Mouse (Mus musculus): ENCODE data around the gene Golga7b. TPM values are rescaled to one million over a fixed set of nuclear protein-coding genes. Genes with fewer than 3 reads are reported as not detected.

The Golga7b gene
- polyA plus RNA-seq, 1 experiment = not detected

DNA sequence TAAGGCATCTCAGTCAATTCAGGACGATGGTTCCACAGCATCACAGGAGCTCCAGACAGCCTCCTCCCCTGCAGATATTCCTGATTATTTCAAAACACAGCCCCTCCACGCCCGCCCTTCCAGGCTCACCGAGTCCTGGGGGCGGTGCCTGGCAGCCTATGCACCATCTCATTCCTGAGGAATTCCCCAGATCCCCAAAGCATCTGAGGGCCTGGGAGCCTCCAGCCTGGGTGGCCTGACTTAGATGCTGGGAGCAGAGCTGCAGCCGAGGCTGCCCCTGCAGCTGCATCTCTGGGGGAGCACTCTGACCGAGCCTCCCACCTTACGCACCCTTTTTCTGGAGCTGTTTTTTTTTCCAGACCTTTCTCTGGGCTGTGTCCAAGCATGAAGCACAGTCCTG, 6.5 kb upstream of the Golga7b start:
- H3K36me3 ChIP-seq (ENCODE audit: control insufficient read depth, insufficient read depth, low read length, poor library complexity, severe bottlenecking) = no peaks in the 10 kb centered on the region
- H3K27me3 ChIP-seq (ENCODE audit: control insufficient read depth, insufficient read depth, low read length, poor library complexity, severe bottlenecking) = no peaks in the 10 kb centered on the region

DNA sequence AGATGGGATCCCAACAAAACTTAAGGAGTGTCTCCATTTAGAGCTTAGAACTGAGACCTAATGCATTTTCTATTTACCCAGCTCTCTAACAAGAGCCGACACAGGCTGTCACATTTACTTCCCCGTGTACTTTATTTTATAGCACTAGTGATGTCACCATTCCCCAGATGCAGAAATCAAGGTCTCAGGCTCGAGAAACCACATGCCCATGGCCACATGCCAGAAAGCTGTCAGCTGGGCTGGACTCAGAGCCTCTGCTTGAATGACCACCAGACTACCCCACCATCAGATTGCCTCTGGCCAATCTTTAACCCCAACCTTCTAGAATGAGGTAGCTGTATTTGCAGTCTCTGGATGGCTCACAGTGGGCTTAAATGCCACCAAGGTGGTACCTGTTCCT, 4.0 kb upstream of the Golga7b start:
- no peak for TF ChIP-seq POLR2A (IDR thresholded peaks at IDR 0.05; ENCODE audit: insufficient read depth, low read length)
- TF ChIP-seq CTCF (IDR thresholded peaks at IDR 0.05; ENCODE audit: low read depth, low read length) = no peak
- no peak for TF ChIP-seq EP300 (IDR thresholded peaks at IDR 0.05; ENCODE audit: insufficient read depth, low read depth, low read length)
- H3K4me3 ChIP-seq (ENCODE audit: low read depth, low read length) = no peak overlapping the region
- no peak overlapping the region for H3K9ac ChIP-seq (ENCODE audit: low read depth, poor library complexity, severe bottlenecking)

More for the DNA sequence above, 6.5 kb upstream of the Golga7b start:
- no peak for TF ChIP-seq EP300 (IDR thresholded peaks at IDR 0.05; ENCODE audit: insufficient read depth, low read depth, low read length)
- no peak for TF ChIP-seq POLR2A (IDR thresholded peaks at IDR 0.05; ENCODE audit: insufficient read depth, low read length)
- TF ChIP-seq CTCF (IDR thresholded peaks at IDR 0.05; ENCODE audit: low read depth, low read length) = no peak
- H3K9ac ChIP-seq (ENCODE audit: low read depth, poor library complexity, severe bottlenecking) = no peak overlapping the region
- H3K9me3 ChIP-seq (replicated peaks; ENCODE audit: control insufficient read depth, insufficient read depth, low read length, poor library complexity, severe bottlenecking) = no peaks in the 10 kb centered on the region
- H3K4me1 ChIP-seq (ENCODE audit: control insufficient read depth, insufficient read depth, low read length) = no peaks in the 10 kb centered on the region
- no peak overlapping the region for H3K4me3 ChIP-seq (ENCODE audit: low read depth, low read length)
- no peak overlapping the region for H3K27ac ChIP-seq (ENCODE audit: insufficient read depth, low read length)

DNA sequence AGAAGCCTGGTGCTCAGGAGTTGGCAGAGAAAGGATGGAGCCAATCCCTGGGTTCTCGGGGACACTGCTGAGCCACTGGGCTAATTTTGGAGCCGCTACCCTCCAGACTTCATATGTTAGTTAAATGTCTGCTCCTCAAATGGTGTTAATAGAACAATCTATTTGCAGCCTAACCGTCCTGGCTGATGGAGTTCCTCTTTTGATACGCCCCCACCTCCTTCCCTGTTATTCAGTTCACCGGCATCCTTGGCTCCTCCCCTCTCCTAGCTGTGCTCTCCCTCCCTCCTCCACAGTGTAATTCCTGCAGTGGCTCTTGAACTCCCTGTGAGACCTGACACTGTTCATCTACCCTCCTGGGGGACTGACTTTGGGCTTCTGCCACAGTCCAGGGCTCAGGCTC, 748 bp upstream of the Golga7b start:
- no peaks in the 10 kb centered on the region for H3K27me3 ChIP-seq (ENCODE audit: control insufficient read depth, insufficient read depth, low read length, poor library complexity, severe bottlenecking)
- TF ChIP-seq EP300 (IDR thresholded peaks at IDR 0.05; ENCODE audit: insufficient read depth, low read depth, low read length) (no peak), POLR2A (IDR thresholded peaks at IDR 0.05; ENCODE audit: insufficient read depth, low read length) (no peak)
- no peak overlapping the region for H3K9ac ChIP-seq (ENCODE audit: low read depth, poor library complexity, severe bottlenecking)
- H3K27ac ChIP-seq (ENCODE audit: insufficient read depth, low read length) = no peak overlapping the region
- no peaks in the 10 kb centered on the region for H3K4me1 ChIP-seq (ENCODE audit: control insufficient read depth, insufficient read depth, low read length)
- H3K9me3 ChIP-seq (replicated peaks; ENCODE audit: control insufficient read depth, insufficient read depth, low read length, poor library complexity, severe bottlenecking) = no peaks in the 10 kb centered on the region
- H3K36me3 ChIP-seq (ENCODE audit: control insufficient read depth, insufficient read depth, low read length, poor library complexity, severe bottlenecking) = no peaks in the 10 kb centered on the region
- H3K4me3 ChIP-seq (ENCODE audit: low read depth, low read length) = no peak overlapping the region

More for the DNA sequence above, 4.0 kb upstream of the Golga7b start:
- Histone ChIP-seq H3K27me3 (ENCODE audit: control insufficient read depth, insufficient read depth, low read length, poor library complexity, severe bottlenecking) (no peaks in the 10 kb centered on the region), H3K9me3 (replicated peaks; ENCODE audit: control insufficient read depth, insufficient read depth, low read length, poor library complexity, severe bottlenecking) (no peaks in the 10 kb centered on the region), H3K27ac (ENCODE audit: insufficient read depth, low read length) (no peak overlapping the region), H3K4me1 (ENCODE audit: control insufficient read depth, insufficient read depth, low read length) (no peaks in the 10 kb centered on the region), H3K36me3 (ENCODE audit: control insufficient read depth, insufficient read depth, low read length, poor library complexity, severe bottlenecking) (no peaks in the 10 kb centered on the region)

DNA sequence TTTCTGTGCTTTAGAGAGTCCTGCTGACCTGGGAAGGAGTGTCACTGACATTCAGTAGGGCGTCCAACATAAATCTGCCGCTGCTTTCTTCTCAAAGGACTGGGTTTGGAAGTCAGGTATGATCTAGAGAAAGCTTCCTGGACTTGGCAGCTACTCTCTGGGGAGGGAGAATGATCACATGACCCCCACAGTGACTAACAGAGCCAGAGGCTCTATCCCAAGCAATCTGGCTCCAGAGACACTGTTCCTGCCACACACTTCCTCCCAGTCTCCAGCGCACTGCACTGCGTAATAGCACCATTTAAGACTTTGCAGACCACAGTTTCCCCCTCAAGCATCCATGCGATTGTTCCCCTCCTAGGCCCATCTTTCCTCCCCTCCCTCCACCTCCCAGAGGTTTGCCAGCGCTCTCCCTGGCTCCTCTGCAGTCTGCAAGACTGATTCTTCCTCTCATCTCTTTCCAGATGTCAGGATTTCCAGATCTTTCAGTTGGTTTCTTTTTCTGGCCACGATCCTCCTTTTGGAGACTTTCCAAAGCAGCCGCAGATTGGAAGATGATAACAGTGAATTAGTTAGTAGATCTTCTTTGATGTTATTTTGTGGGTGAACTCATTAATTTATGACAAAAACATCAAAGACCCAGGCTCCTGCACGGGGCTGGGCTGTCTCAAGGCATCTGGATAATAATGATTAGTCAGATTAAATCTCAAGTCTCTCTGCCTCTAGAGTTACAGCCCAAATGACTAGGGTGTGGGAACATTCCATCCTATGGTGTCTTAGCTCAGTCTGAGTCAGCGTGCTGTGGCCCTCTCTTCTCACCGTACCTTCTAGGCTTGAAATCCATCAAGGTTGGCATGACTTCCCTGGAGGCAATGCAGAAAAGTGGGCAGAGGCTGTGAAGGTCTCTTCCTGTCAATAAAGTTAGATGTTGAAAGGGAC, 2.9 kb downstream of the Golga7b start:
- Histone ChIP-seq H3K4me3 (ENCODE audit: low read depth, low read length) (no peak overlapping the region), H3K9me3 (replicated peaks; ENCODE audit: control insufficient read depth, insufficient read depth, low read length, poor library complexity, severe bottlenecking) (no peaks in the 10 kb centered on the region), H3K9ac (ENCODE audit: low read depth, poor library complexity, severe bottlenecking) (no peak overlapping the region), H3K27me3 (ENCODE audit: control insufficient read depth, insufficient read depth, low read length, poor library complexity, severe bottlenecking) (no peaks in the 10 kb centered on the region), H3K36me3 (ENCODE audit: control insufficient read depth, insufficient read depth, low read length, poor library complexity, severe bottlenecking) (no peaks in the 10 kb centered on the region), H3K4me1 (ENCODE audit: control insufficient read depth, insufficient read depth, low read length) (no peaks in the 10 kb centered on the region), H3K27ac (ENCODE audit: insufficient read depth, low read length) (no peak overlapping the region)
- no peak for TF ChIP-seq EP300 (IDR thresholded peaks at IDR 0.05; ENCODE audit: insufficient read depth, low read depth, low read length)
- TF ChIP-seq CTCF (IDR thresholded peaks at IDR 0.05; ENCODE audit: low read depth, low read length) = no peak

DNA sequence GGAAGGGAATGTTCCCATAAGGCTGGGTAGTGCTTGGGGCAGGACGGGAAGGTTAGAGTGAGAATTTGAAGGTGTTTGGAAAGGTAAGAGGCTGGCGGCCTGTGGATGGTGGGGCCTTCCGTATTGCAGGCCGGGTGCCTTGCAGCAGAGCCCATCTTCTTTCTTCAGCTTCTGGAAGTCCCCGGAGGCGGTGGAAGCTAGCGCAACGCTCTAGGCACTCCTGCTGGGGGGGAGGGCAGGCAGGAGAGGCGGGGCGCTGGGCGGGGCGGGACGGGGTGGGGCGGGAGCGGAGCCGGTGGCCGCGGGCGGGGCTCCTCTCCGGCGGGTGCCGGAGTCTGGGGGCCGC, 8.0 kb downstream of the Golga7b start:
- Histone ChIP-seq H3K4me1 (ENCODE audit: control insufficient read depth, insufficient read depth, low read length) (no peaks in the 10 kb centered on the region), H3K9me3 (replicated peaks; ENCODE audit: control insufficient read depth, insufficient read depth, low read length, poor library complexity, severe bottlenecking) (no peaks in the 10 kb centered on the region), H3K9ac (ENCODE audit: low read depth, poor library complexity, severe bottlenecking) (no peak overlapping the region), H3K27me3 (ENCODE audit: control insufficient read depth, insufficient read depth, low read length, poor library complexity, severe bottlenecking) (no peaks in the 10 kb centered on the region), H3K27ac (ENCODE audit: insufficient read depth, low read length) (no peak overlapping the region), H3K36me3 (ENCODE audit: control insufficient read depth, insufficient read depth, low read length, poor library complexity, severe bottlenecking) (no peaks in the 10 kb centered on the region), H3K4me3 (ENCODE audit: low read depth, low read length) (peak overlapping the region; percentile 31; the same call in 1 of the 2 replicates)
- TF ChIP-seq EP300 (IDR thresholded peaks at IDR 0.05; ENCODE audit: insufficient read depth, low read depth, low read length) = no peak
- no peak for TF ChIP-seq POLR2A (IDR thresholded peaks at IDR 0.05; ENCODE audit: insufficient read depth, low read length)
- TF ChIP-seq CTCF (IDR thresholded peaks at IDR 0.05; ENCODE audit: low read depth, low read length) = no peak
